21 mouse cellular contexts compared by ENCODE assay signal in the genomic region with DNA sequence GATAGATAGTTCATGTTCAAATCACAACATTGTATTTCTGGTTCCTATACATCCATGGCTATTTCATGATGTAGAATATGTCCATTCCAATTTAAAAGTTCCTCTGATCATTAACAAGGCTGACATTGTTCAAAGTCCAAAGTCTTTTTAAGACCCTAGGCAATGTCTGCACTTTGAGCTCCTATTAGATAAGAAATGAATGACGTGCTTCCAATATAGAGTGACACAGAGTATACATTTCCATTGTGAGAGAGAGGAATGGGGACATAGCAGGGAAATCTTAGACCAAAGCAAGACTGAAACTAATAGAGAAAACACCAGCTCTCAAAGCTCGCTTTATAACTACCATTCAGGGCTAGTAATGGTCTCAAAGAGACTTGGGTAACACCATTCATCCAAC.
DNase-seq lines count a peak whose midpoint lies in the region; ATAC-seq and TF ChIP-seq lines count a peak whose summit lies in the region.
"Had no signal": no experiment of that assay in that cellular context is flagged by ENCODE, and none has a peak within 500 bp of the region (broad histone marks: within the 10 kb centered on the region; RNA-seq: fewer than 3 reads in every experiment).

No protein-coding gene starts in this region.

- TF ChIP-seq EP300 in liver, postnatal 0 days (IDR thresholded peaks at IDR 0.05; ENCODE audit: low read depth): no peak
- TF ChIP-seq EP300 in stomach, postnatal 0 days (optimal IDR thresholded peaks at IDR 0.05): no peak

- DNase-seq in liver, postnatal 0 days: no peak
- no peak for DNase-seq in cerebellum, postnatal 25 days
- DNase-seq in stomach, postnatal 0 days (ENCODE audit: low spot score): no peak
- DNase-seq: adrenal gland, adult 2 months; adrenal gland, adult 8-10 months; adrenal gland, postnatal 10 days; adrenal gland, postnatal 14 days; adrenal gland, postnatal 25 days; adrenal gland, postnatal 36 days; B cell, adult 2 months; cerebellum, adult 11 months; cerebellum, adult 11-12 months; cerebellum, adult 18-20 months had no signal

- no peaks in the 10 kb centered on the region for H3K36me3 ChIP-seq in intestine, embryonic 15.5 days
- no peaks in the 10 kb centered on the region for H3K36me3 ChIP-seq in intestine, embryonic 16.5 days (ENCODE audit: control insufficient read depth, insufficient read depth, low read length)
- no peaks in the 10 kb centered on the region for H3K36me3 ChIP-seq in intestine, postnatal 0 days (ENCODE audit: control insufficient read depth, insufficient read depth)
- H3K36me3 ChIP-seq in liver, postnatal 0 days (replicated peaks; ENCODE audit: insufficient read depth, low read length): no peaks in the 10 kb centered on the region
- no peaks in the 10 kb centered on the region for H3K36me3 ChIP-seq in stomach, postnatal 0 days (ENCODE audit: control insufficient read depth, insufficient read depth, low read length)
- H3K36me3 ChIP-seq: G1E had no signal

- no peak for TF ChIP-seq CTCF in intestine, postnatal 0 days (IDR thresholded peaks at IDR 0.05; ENCODE audit: low read depth)
- TF ChIP-seq CTCF in liver, postnatal 0 days (IDR thresholded peaks at IDR 0.05; ENCODE audit: low read depth): no peak
- no peak for TF ChIP-seq CTCF in stomach, postnatal 0 days (IDR thresholded peaks at IDR 0.05; ENCODE audit: low read depth)

- no peaks in the 10 kb centered on the region for H3K27me3 ChIP-seq in intestine, embryonic 15.5 days (replicated peaks)
- no peaks in the 10 kb centered on the region for H3K27me3 ChIP-seq in intestine, embryonic 16.5 days (replicated peaks; ENCODE audit: control insufficient read depth, insufficient read depth, low read length)
- no peaks in the 10 kb centered on the region for H3K27me3 ChIP-seq in intestine, postnatal 0 days (replicated peaks; ENCODE audit: control insufficient read depth, insufficient read depth, low read length)
- H3K27me3 ChIP-seq in liver, postnatal 0 days (ENCODE audit: insufficient read depth, low read length): no peaks in the 10 kb centered on the region
- H3K27me3 ChIP-seq in stomach, postnatal 0 days (ENCODE audit: control insufficient read depth, insufficient read depth, low read length): no peaks in the 10 kb centered on the region
- H3K27me3 ChIP-seq: CH12.LX had no signal

- H3K4me1 ChIP-seq in intestine, embryonic 15.5 days (replicated peaks): no peaks in the 10 kb centered on the region
- peaks cover 4% of the 10 kb centered on the region; the same call in 1 of the 2 replicates for H3K4me1 ChIP-seq in intestine, embryonic 16.5 days (ENCODE audit: control insufficient read depth, insufficient read depth, low read length)
- H3K4me1 ChIP-seq in intestine, postnatal 0 days (replicated peaks; ENCODE audit: control insufficient read depth, insufficient read depth, low read length): no peaks in the 10 kb centered on the region
- H3K4me1 ChIP-seq in liver, postnatal 0 days (ENCODE audit: insufficient read depth): no peaks in the 10 kb centered on the region
- H3K4me1 ChIP-seq in stomach, postnatal 0 days (replicated peaks; ENCODE audit: control insufficient read depth, insufficient read depth): no peaks in the 10 kb centered on the region

- ATAC-seq in intestine, embryonic 15.5 days: peak; percentile 91
- ATAC-seq in intestine, embryonic 16.5 days: peak; percentile 93
- peak; percentile 88 for ATAC-seq in intestine, postnatal 0 days
- ATAC-seq in liver, postnatal 0 days: no peak
- ATAC-seq in stomach, postnatal 0 days (ENCODE audit: low FRiP score, low TSS enrichment): no peak
- ATAC-seq: activated CD4-positive, CD25-positive, alpha-beta regulatory T cell, adult 4 months; CD4-positive, CD25-positive, alpha-beta regulatory T cell, adult 4 months; Patski had no signal

- H3K9ac ChIP-seq in intestine, embryonic 15.5 days: no peak overlapping the region
- H3K9ac ChIP-seq in intestine, embryonic 16.5 days (ENCODE audit: low read depth, low read length): no peak overlapping the region
- no peak overlapping the region for H3K9ac ChIP-seq in intestine, postnatal 0 days (ENCODE audit: low read depth, low read length)
- no peak overlapping the region for H3K9ac ChIP-seq in liver, postnatal 0 days (replicated peaks)
- H3K9ac ChIP-seq in stomach, postnatal 0 days (ENCODE audit: low read length): no peak overlapping the region

- H3K9me3 ChIP-seq in intestine, embryonic 15.5 days: no peaks in the 10 kb centered on the region
- no peaks in the 10 kb centered on the region for H3K9me3 ChIP-seq in intestine, embryonic 16.5 days (ENCODE audit: control insufficient read depth, low read length)
- no peaks in the 10 kb centered on the region for H3K9me3 ChIP-seq in intestine, postnatal 0 days (ENCODE audit: control insufficient read depth)
- no peaks in the 10 kb centered on the region for H3K9me3 ChIP-seq in liver, postnatal 0 days (ENCODE audit: low read length)
- no peaks in the 10 kb centered on the region for H3K9me3 ChIP-seq in stomach, postnatal 0 days (ENCODE audit: control insufficient read depth, low read length)
- H3K9me3 ChIP-seq: G1E had no signal

- no peak overlapping the region for H3K4me2 ChIP-seq in intestine, embryonic 15.5 days (replicated peaks)
- H3K4me2 ChIP-seq in intestine, embryonic 16.5 days (ENCODE audit: low read depth, low read length): no peak overlapping the region
- 0 out of 2 replicates have a peak overlapping the region, but pooled peaks have one; percentile 13 for H3K4me2 ChIP-seq in intestine, postnatal 0 days (replicated peaks; ENCODE audit: low read depth)
- H3K4me2 ChIP-seq in liver, postnatal 0 days (ENCODE audit: low read depth, low read length): no peak overlapping the region
- H3K4me2 ChIP-seq in stomach, postnatal 0 days (replicated peaks; ENCODE audit: low read depth): no peak overlapping the region

- WGBS in intestine, embryonic 15.5 days: 74% methylated on average over 2 of the region's 2 CpGs
- WGBS in intestine, embryonic 16.5 days: 76% methylated on average over 2 of the region's 2 CpGs
- whole genome bisulfite sequencing in intestine, postnatal 0 days: 57% methylated on average over 2 of the region's 2 CpGs
- WGBS in liver, postnatal 0 days (ENCODE audit: insufficient replicate concordance): 67% methylated on average over 2 of the region's 2 CpGs
- WGBS in stomach, postnatal 0 days: 73% methylated on average over 2 of the region's 2 CpGs

- no peak overlapping the region for H3K27ac ChIP-seq in intestine, embryonic 15.5 days
- no peak overlapping the region for H3K27ac ChIP-seq in intestine, embryonic 16.5 days (ENCODE audit: low read length)
- no peak overlapping the region for H3K27ac ChIP-seq in intestine, postnatal 0 days (ENCODE audit: low read depth, low read length)
- H3K27ac ChIP-seq in liver, postnatal 0 days (ENCODE audit: low read depth): no peak overlapping the region
- H3K27ac ChIP-seq in stomach, postnatal 0 days (replicated peaks): no peak overlapping the region

- H3K4me3 ChIP-seq in intestine, embryonic 15.5 days (replicated peaks): no peak overlapping the region
- H3K4me3 ChIP-seq in intestine, embryonic 16.5 days (ENCODE audit: low read length): no peak overlapping the region
- no peak overlapping the region for H3K4me3 ChIP-seq in intestine, postnatal 0 days (ENCODE audit: low read depth, low read length)
- no peak overlapping the region for H3K4me3 ChIP-seq in liver, postnatal 0 days (ENCODE audit: low read depth, low read length)
- no peak overlapping the region for H3K4me3 ChIP-seq in stomach, postnatal 0 days (ENCODE audit: low read depth, low read length)

Comparison
In these comparisons a context has a peak if more than half of its experiments do, and no peak if none do; other contexts are left out.
1. ATAC-seq: peak in intestine, embryonic 15.5 days (single experiment), intestine, embryonic 16.5 days (single experiment) and intestine, postnatal 0 days (single experiment); none in liver, postnatal 0 days (single experiment) and stomach, postnatal 0 days (single experiment).